Mouse (Mus musculus) kidney, embryonic 16.5 days (tissue): ENCODE measurements around the gene Dda1. TPM values are rescaled to one million over a fixed set of nuclear protein-coding genes. Genes with fewer than 3 reads are reported as not detected.

Experiments used
- ATAC-seq: fragments of 200-750 bp; cut with Nextera tagmentation; 2 replicates; pipeline ENCODE4 v1.8.0; 2017; ENCODE audit warnings: moderate TSS enrichment; ENCODE audit not compliant: low FRiP score, low TSS enrichment
- H3K27ac ChIP-seq: fragments of 300-500 bp; sonication (generic); 2 replicates; pipeline ENCODE4 v1.5.1; 2014; ENCODE audit warnings: low read length
- H3K27me3 ChIP-seq: fragments of 300-500 bp; sonication (generic); 2 replicates; pipeline ENCODE4 v1.6.1; 2014; ENCODE audit warnings: low read length, control low read depth, mixed read lengths; ENCODE audit not compliant: insufficient read depth
- H3K36me3 ChIP-seq: fragments of 300-500 bp; sonication (generic); 2 replicates; pipeline ENCODE4 v1.6.1; 2014; ENCODE audit warnings: low read length, control low read depth, mixed read lengths; ENCODE audit not compliant: insufficient read depth
- H3K4me1 ChIP-seq: fragments of 300-500 bp; sonication (generic); 2 replicates; pipeline ENCODE4 v1.6.1; 2014; ENCODE audit warnings: low read length, control low read depth, mixed read lengths; ENCODE audit not compliant: insufficient read depth
- H3K4me2 ChIP-seq: fragments of 300-500 bp; sonication (generic); replicated peaks from 2 replicates; pipeline ENCODE4 v1.6.1; 2014; ENCODE audit warnings: low read depth, low read length
- H3K4me3 ChIP-seq: fragments of 300-500 bp; sonication (generic); 2 replicates; pipeline ENCODE4 v1.5.1; 2014; ENCODE audit warnings: mild to moderate bottlenecking, low read length
- H3K9ac ChIP-seq: fragments of 300-500 bp; sonication (generic); replicated peaks from 2 replicates; pipeline ENCODE4 v1.6.1; 2014; ENCODE audit warnings: low read length
- H3K9me3 ChIP-seq: fragments of 300-500 bp; sonication (generic); 2 replicates; pipeline ENCODE4 v1.6.1; 2016; ENCODE audit warnings: low read length, control low read depth
- WGBS: fragments of 180-500 bp; shearing (Covaris S2); extraction: QIAGEN DNeasy Blood & Tissue Kit; methylation state at CpG from one replicate; pipeline ENCODE4 v1.1.7; 2014; 5-methylcytosine and 5-hydroxymethylcytosine counted together
- polyA plus RNA-seq: library from polyadenylated mRNA; unstranded; fragments of >200 nt; fragmentation: Nextera tagmentation; extraction: Ambion mirVana; gene quantifications from 2 replicates; pipeline ENCODE4 v1.2.1, GENCODE M21; 2015

Gene Dda1
- polyA plus RNA-seq, 1 experiment from 2014 or later, result 115 TPM

- H3K9ac ChIP-seq, result no peak overlapping the region
- no peak overlapping the region for H3K27ac ChIP-seq
- H3K9me3 ChIP-seq, result no peaks in the 10 kb centered on the region
- peaks cover 13% of the 10 kb centered on the region; the same call in 1 of the 2 replicates for H3K36me3 ChIP-seq
- H3K27me3 ChIP-seq, result no peaks in the 10 kb centered on the region
- no peak overlapping the region for H3K4me3 ChIP-seq
- ATAC-seq, result no peak
- H3K4me2 ChIP-seq, result no peak overlapping the region
- WGBS, result 45% methylated on average over 22 of the region's 22 CpGs
- no peaks in the 10 kb centered on the region for H3K4me1 ChIP-seq
These were observed 12.1 kb upstream of the Dda1 start for GRCm38 (mm10) chr8:71456906-71457305.

DNA sequence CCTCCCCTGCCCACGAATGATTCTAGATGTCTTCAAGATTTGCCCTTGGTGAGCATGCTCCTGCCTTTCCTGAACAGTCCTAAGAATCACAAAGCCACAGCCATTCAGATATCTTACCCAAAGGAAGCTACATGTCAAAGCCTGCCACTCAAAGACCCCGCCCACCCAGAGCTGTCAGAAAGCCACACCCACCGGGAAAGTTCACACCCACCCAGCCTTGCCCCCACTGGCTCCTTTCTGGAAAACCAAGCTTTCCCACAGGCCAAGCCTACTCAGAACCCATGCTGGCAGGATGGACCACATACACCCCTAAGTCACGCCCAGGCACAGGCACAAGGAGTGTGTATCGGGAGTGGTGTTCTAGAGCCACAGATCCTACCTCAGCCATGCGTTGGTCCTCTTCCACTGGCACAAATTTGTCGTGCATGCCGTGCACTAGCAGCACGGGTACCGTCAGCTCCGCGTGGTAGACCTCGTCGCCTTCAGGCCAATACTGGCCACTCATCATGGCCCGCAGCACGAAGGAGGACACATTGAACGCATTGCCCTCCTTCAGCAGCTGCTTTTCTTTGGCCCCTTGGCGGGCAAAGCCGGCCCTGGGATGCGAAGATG, 11.2 kb upstream of the Dda1 start:
- Histone ChIP-seq H3K27me3 (no peaks in the 10 kb centered on the region), H3K4me3 (no peak overlapping the region), H3K9me3 (no peaks in the 10 kb centered on the region), H3K27ac (no peak overlapping the region), H3K36me3 (peaks cover 13% of the 10 kb centered on the region; the same call in 1 of the 2 replicates), H3K4me1 (peaks cover 7% of the 10 kb centered on the region; the same call in 1 of the 2 replicates), H3K4me2 (no peak overlapping the region), H3K9ac (no peak overlapping the region)
- ATAC-seq, result no peak
- 81% methylated on average over 20 of the region's 20 CpGs for WGBS

GRCm38 (mm10) chr8:71460716-71461115, 8.3 kb upstream of the Dda1 start:
- 93% methylated on average over 6 of the region's 6 CpGs for WGBS
- no peak overlapping the region for H3K9ac ChIP-seq

DNA sequence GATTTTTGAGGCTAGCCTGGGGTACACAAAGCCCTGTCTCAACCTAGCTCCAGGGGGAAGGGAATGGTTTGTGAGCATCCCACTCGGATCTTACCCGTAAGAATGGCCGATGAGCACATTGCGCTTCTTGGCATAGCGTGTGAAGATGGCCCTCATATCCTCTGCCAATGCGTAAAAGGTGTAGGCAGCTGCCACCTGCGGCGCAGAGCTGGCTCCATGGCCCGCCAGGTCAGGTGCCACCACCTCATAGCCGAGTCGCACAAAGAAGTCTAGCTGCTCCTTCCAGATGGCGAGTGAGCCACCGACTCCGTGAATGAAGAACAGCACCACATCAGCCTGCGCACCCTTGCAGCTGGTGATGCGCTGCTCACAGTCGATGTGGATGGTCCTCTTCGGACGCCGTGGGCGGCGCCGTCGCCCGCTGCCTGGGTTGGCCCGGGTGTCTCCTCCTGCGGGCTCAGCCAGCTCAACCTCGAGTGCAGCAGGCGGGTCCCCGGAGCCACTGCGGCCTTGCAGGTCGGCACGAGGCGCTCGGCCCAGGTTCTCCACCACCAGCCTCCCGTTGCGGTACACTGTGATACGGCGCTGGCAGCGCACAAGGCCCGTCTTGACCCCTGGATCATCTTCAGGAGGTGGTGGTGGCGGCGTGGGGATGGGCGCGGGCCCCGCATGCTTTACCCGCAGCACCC, 7.7 kb upstream of the Dda1 start:
- Histone ChIP-seq H3K4me2 (no peak overlapping the region), H3K4me1 (peaks cover 25% of the 10 kb centered on the region), H3K27ac (no peak overlapping the region), H3K9me3 (no peaks in the 10 kb centered on the region), H3K27me3 (no peaks in the 10 kb centered on the region), H3K9ac (no peak overlapping the region), H3K4me3 (no peak overlapping the region), H3K36me3 (peaks cover 13% of the 10 kb centered on the region; the same call in 1 of the 2 replicates)
- 89% methylated on average over 44 of the region's 47 CpGs for WGBS
- ATAC-seq, result no peak

More at GRCm38 (mm10) chr8:71460716-71461115, 8.3 kb upstream of the Dda1 start:
- ATAC-seq, result no peak
- no peaks in the 10 kb centered on the region for H3K9me3 ChIP-seq
- peaks cover 13% of the 10 kb centered on the region; the same call in 1 of the 2 replicates for H3K36me3 ChIP-seq
- no peak overlapping the region for H3K4me3 ChIP-seq
- H3K4me2 ChIP-seq, result no peak overlapping the region
- H3K4me1 ChIP-seq, result peaks cover 22% of the 10 kb centered on the region
- H3K27ac ChIP-seq, result no peak overlapping the region
- H3K27me3 ChIP-seq, result no peaks in the 10 kb centered on the region

GRCm38 (mm10) chr8:71462191-71462590, 6.8 kb upstream of the Dda1 start:
- Histone ChIP-seq H3K27ac (no peak overlapping the region), H3K4me1 (peaks cover 25% of the 10 kb centered on the region), H3K4me3 (peak overlapping the region; percentile 82; the same call in 1 of the 2 replicates), H3K9ac (no peak overlapping the region; the same call in 1 of the 2 replicates), H3K9me3 (no peaks in the 10 kb centered on the region), H3K36me3 (peaks cover 13% of the 10 kb centered on the region; the same call in 1 of the 2 replicates), H3K4me2 (peak overlapping the region; percentile 83), H3K27me3 (no peaks in the 10 kb centered on the region)
- whole genome bisulfite sequencing, result 76% methylated on average over 4 of the region's 4 CpGs
- ATAC-seq, result no peak

DNA sequence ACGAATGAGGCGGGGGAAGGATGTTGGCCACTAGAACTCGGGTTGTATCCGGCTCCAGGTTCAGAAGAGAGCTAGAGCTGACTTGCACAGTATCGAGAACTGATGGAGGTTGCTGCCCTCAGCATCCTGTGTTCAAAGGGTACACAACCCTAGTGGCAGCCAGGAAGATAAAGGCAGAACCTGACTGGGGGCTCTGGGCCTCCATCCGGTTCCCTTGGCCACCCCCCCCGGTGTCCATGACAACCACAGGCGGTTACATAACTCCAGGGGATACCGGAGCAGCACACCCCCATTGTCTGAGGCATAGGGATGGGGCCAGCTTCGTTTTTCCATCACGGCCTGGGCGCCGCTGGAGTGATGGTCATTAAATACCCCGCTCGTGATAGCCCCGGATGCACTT, 6.2 kb upstream of the Dda1 start:
- WGBS, result 4% methylated on average over 16 of the region's 16 CpGs
- no peak for ATAC-seq
- Histone ChIP-seq H3K9ac (peak overlapping the region; percentile 82), H3K4me1 (peaks cover 25% of the 10 kb centered on the region), H3K36me3 (peaks cover 13% of the 10 kb centered on the region; the same call in 1 of the 2 replicates), H3K4me3 (peak overlapping the region; percentile 82), H3K4me2 (peak overlapping the region; percentile 83), H3K27ac (no peak overlapping the region), H3K27me3 (no peaks in the 10 kb centered on the region), H3K9me3 (no peaks in the 10 kb centered on the region)

DNA sequence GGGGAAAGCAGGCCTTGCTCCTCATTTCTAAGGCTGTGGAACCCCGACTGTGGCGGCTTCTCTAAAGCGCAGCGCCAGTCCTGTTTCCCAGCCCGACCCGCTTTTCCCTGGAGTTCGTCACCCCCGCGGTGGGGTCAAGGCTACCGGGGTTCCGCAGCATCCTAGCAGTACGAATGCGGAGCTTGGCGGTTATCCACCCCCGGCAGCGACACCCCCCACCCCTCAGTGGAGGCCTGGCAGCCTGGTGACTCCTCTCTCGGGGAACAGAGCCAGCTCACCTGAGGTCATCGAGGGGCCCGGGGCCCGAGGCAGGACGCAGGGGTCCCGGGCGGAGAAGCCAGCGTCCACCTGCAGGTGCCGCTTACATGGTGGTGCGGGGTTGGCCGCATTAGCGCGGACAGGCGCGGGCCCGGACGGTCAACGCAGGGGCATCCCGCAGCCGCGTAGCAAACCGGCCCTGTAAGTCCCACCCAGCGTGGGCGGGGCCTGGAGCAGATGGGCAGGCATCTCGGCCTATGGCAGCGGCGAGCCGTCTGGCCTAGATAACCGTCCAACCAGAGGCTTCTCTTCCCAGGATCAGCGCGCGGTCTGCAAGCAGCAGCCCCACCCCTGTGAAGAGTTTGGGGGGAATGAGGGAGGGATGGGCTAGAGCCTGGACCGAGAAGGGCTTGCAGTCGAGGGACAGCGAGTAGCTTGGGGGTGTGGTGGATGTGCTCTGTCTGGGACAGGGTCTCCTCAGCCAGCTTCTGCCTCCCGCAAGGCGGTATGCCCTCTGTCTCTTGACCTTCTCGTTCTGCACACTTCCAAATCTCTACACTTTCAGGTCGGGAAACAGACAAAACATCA, 5.6 kb upstream of the Dda1 start, which contains the start of gene Abhd8:
Abhd8 (minus strand) TSS at position 468 of the 846 bp plus-strand sequence.
- H3K9me3 ChIP-seq, result no peaks in the 10 kb centered on the region
- ATAC-seq, result peak; percentile 83
- H3K4me1 ChIP-seq, result peaks cover 25% of the 10 kb centered on the region
- H3K9ac ChIP-seq, result peak within 1 kb of the TSS; percentile 82
- peak within 1 kb of the TSS; percentile 89 for H3K27ac ChIP-seq
- H3K4me2 ChIP-seq, result peak within 1 kb of the TSS; percentile 83
- H3K36me3 ChIP-seq, result peaks cover 13% of the 10 kb centered on the region; the same call in 1 of the 2 replicates
- H3K27me3 ChIP-seq, result no peaks in the 10 kb centered on the region
- under 1% methylated on average over 55 of the region's 55 CpGs for WGBS
- H3K4me3 ChIP-seq, result peak within 1 kb of the TSS; percentile 82

- peak; percentile 76 for ATAC-seq
- Histone ChIP-seq H3K9me3 (no peaks in the 10 kb centered on the region), H3K27me3 (no peaks in the 10 kb centered on the region), H3K4me3 (peak within 1 kb of the TSS; percentile 82), H3K4me2 (peak within 1 kb of the TSS; percentile 83), H3K4me1 (peaks cover 28% of the 10 kb centered on the region), H3K9ac (peak within 1 kb of the TSS; percentile 69), H3K27ac (peak within 1 kb of the TSS; percentile 89), H3K36me3 (peaks cover 7% of the 10 kb centered on the region; the same call in 1 of the 2 replicates)
- under 1% methylated on average over 59 of the region's 59 CpGs for WGBS
These were observed 4.2 kb upstream of the Dda1 start, which contains the start of gene Mrpl34 for GRCm38 (mm10) chr8:71464513-71465500. Gene Mrpl34, plus strand, starts transcription at chr8:71464959.
